Mouse (Mus musculus): ENCODE results near the gene Fbxw27. TPM values are rescaled to one million over a fixed set of nuclear protein-coding genes. Genes with fewer than 3 reads are reported as not detected.
"Not testable (repeated sequence)": the region's sequence is repeated elsewhere in the genome, so short reads cannot be mapped to it uniquely, and the experiment has no call there.

Gene Fbxw27
- total RNA-seq, 1 experiment, result not detected

- Histone ChIP-seq H3K9ac (ENCODE audit: insufficient read depth, low read depth, low read length, poor library complexity, severe bottlenecking) (no peak overlapping the region), H3K4me3 (ENCODE audit: insufficient read depth in 1 of 2, low read depth in 1 of 2, low read length in 2 of 2, poor library complexity in 1 of 2, severe bottlenecking in 1 of 2) (no peak overlapping the region), H3K4me1 (ENCODE audit: control insufficient read depth in 2 of 2, insufficient read depth in 2 of 2, low read length in 2 of 2, poor library complexity in 1 of 2) (no peaks in the 10 kb centered on the region), H3K27ac (ENCODE audit: insufficient read depth, low read depth, low read length, poor library complexity, severe bottlenecking) (no peak overlapping the region), H3K9me3 (ENCODE audit: control insufficient read depth, insufficient read depth, low read depth, low read length) (no peaks in the 10 kb centered on the region), H3K36me3 (ENCODE audit: control insufficient read depth, insufficient read depth, low read length, poor library complexity, severe bottlenecking) (no peaks in the 10 kb centered on the region)
- no peak for TF ChIP-seq ZNF384 (IDR thresholded peaks at IDR 0.05; ENCODE audit: low read depth, low read length)
- TF ChIP-seq ZC3H11A (IDR thresholded peaks at IDR 0.05; ENCODE audit: borderline replicate concordance, low read depth, low read length), result no peak
- no peak for TF ChIP-seq HCFC1 (IDR thresholded peaks at IDR 0.05; ENCODE audit: borderline replicate concordance, insufficient read depth, low read length)
- TF ChIP-seq MAFK (IDR thresholded peaks at IDR 0.05; ENCODE audit: insufficient read depth, low read depth, low read length), result no peak
- TF ChIP-seq CHD2 (IDR thresholded peaks at IDR 0.05; ENCODE audit: low read depth, low read length), result no peak
- no peak for DNase-seq (ENCODE audit: low read depth, low spot score)
- in situ Hi-C loops (cut with MboI; ENCODE audit: low sequenced_read_pairs in 2 of 2, unreplicated experiment in 2 of 2), result no loop called here
Measured at GRCm38 (mm10) chr9:109806260-109806659, 15.8 kb upstream of the Fbxw27 start.

GRCm38 (mm10) chr9:109805596-109805995 lies 15.1 kb upstream of the Fbxw27 start:
- DNase-seq (ENCODE audit: low read depth, low spot score); in situ Hi-C loops (cut with MboI; ENCODE audit: low sequenced_read_pairs in 2 of 2, unreplicated experiment in 2 of 2); H3K4me1 ChIP-seq (ENCODE audit: control insufficient read depth in 2 of 2, insufficient read depth in 2 of 2, low read length in 2 of 2, poor library complexity in 1 of 2); H3K9ac ChIP-seq (ENCODE audit: insufficient read depth, low read depth, low read length, poor library complexity, severe bottlenecking); H3K9me3 ChIP-seq (ENCODE audit: control insufficient read depth, insufficient read depth, low read depth, low read length); H3K27ac ChIP-seq (ENCODE audit: insufficient read depth, low read depth, low read length, poor library complexity, severe bottlenecking); H3K36me3 ChIP-seq (ENCODE audit: control insufficient read depth, insufficient read depth, low read length, poor library complexity, severe bottlenecking); H3K4me3 ChIP-seq (ENCODE audit: insufficient read depth in 1 of 2, low read depth in 1 of 2, low read length in 2 of 2, poor library complexity in 1 of 2, severe bottlenecking in 1 of 2): not testable (repeated sequence)

DNA sequence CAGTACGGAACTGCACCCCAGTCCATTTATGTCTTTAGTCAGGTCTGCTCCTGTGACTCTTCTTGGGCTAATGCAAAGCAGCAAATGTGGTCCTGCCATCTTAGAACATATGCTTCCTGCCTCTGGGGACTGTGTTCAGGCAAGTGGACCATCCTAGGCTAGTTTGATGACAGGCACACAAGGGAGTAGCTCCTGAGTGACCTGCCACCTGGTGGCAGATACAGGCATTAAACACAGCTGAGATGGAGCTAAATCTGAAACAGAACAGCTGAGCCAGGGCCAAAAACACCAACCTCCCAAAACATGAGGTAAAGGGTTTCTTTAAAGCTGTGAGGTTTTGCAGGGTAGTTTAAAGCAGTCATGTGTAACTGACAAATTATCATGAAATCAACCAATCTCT lies 7.6 kb upstream of the Fbxw27 start:
- Histone ChIP-seq H3K4me3 (ENCODE audit: insufficient read depth in 1 of 2, low read depth in 1 of 2, low read length in 2 of 2, poor library complexity in 1 of 2, severe bottlenecking in 1 of 2) (no peak overlapping the region), H3K36me3 (ENCODE audit: control insufficient read depth, insufficient read depth, low read length, poor library complexity, severe bottlenecking) (no peaks in the 10 kb centered on the region), H3K27ac (ENCODE audit: insufficient read depth, low read depth, low read length, poor library complexity, severe bottlenecking) (no peak overlapping the region), H3K4me1 (ENCODE audit: control insufficient read depth in 2 of 2, insufficient read depth in 2 of 2, low read length in 2 of 2, poor library complexity in 1 of 2) (no peaks in the 10 kb centered on the region), H3K9ac (ENCODE audit: insufficient read depth, low read depth, low read length, poor library complexity, severe bottlenecking) (no peak overlapping the region), H3K9me3 (ENCODE audit: control insufficient read depth, insufficient read depth, low read depth, low read length) (no peaks in the 10 kb centered on the region)
- in situ Hi-C loops (cut with MboI; ENCODE audit: low sequenced_read_pairs in 2 of 2, unreplicated experiment in 2 of 2), result no loop called here
- no peak for TF ChIP-seq ZNF384 (IDR thresholded peaks at IDR 0.05; ENCODE audit: low read depth, low read length)
- TF ChIP-seq HCFC1 (IDR thresholded peaks at IDR 0.05; ENCODE audit: borderline replicate concordance, insufficient read depth, low read length), result no peak
- no peak for TF ChIP-seq CHD2 (IDR thresholded peaks at IDR 0.05; ENCODE audit: low read depth, low read length)
- TF ChIP-seq MAFK (IDR thresholded peaks at IDR 0.05; ENCODE audit: insufficient read depth, low read depth, low read length), result no peak
- TF ChIP-seq ZC3H11A (IDR thresholded peaks at IDR 0.05; ENCODE audit: borderline replicate concordance, low read depth, low read length), result peak; percentile 57; the same call in 1 of the 2 replicates
- DNase-seq (ENCODE audit: low read depth, low spot score), result peak; percentile 60

DNA sequence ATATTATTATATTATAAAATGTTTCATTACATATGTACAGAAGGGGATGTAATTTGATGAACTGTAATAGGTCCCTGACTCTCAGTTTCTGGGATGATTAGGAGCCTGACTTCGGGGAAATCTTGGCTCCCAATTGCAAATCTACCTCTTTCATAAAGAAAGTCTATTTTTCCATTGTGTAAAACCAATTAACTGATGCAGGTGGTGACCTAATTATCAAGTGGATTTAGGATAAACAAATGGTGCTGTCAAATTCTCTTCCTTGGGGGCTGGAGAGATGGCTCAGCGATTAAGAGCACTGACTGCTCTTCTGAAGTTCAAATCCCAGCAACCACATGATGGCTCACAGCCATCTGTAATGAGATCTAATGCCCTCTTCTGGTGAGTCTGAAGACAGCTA lies 5.3 kb upstream of the Fbxw27 start:
- in situ Hi-C loops (cut with MboI; ENCODE audit: low sequenced_read_pairs in 2 of 2, unreplicated experiment in 2 of 2), result no loop called here

DNA sequence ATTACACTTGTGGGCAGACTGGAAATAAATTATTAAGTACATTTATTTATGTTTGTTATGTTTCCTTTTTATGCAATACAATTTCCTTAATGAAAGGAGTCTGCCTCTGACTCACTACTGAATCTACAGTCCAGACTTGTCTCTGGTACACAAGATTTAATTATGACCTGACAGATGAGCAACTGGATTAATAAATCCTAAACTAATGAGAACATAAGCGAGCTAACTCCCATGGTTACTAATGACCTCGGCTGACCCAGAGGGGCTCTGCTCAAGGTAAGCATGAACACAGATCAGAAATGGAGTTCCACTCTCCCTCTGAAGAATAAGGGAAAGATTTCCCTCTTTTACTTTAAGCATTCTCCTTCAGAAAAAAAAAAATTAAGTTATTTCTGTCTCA lies 4.8 kb upstream of the Fbxw27 start:
- no peak overlapping the region for H3K4me3 ChIP-seq (ENCODE audit: insufficient read depth in 1 of 2, low read depth in 1 of 2, low read length in 2 of 2, poor library complexity in 1 of 2, severe bottlenecking in 1 of 2)
- no peaks in the 10 kb centered on the region for H3K4me1 ChIP-seq (ENCODE audit: control insufficient read depth in 2 of 2, insufficient read depth in 2 of 2, low read length in 2 of 2, poor library complexity in 1 of 2)
- no peak for DNase-seq (ENCODE audit: low read depth, low spot score)
- H3K27ac ChIP-seq (ENCODE audit: insufficient read depth, low read depth, low read length, poor library complexity, severe bottlenecking), result no peak overlapping the region
- no peak overlapping the region for H3K9ac ChIP-seq (ENCODE audit: insufficient read depth, low read depth, low read length, poor library complexity, severe bottlenecking)
- no peaks in the 10 kb centered on the region for H3K9me3 ChIP-seq (ENCODE audit: control insufficient read depth, insufficient read depth, low read depth, low read length)
- in situ Hi-C loops (cut with MboI; ENCODE audit: low sequenced_read_pairs in 2 of 2, unreplicated experiment in 2 of 2), result no loop called here
- no peak for TF ChIP-seq ZNF384 (IDR thresholded peaks at IDR 0.05; ENCODE audit: low read depth, low read length)
- no peak for TF ChIP-seq MAFK (IDR thresholded peaks at IDR 0.05; ENCODE audit: insufficient read depth, low read depth, low read length)
- no peak for TF ChIP-seq HCFC1 (IDR thresholded peaks at IDR 0.05; ENCODE audit: borderline replicate concordance, insufficient read depth, low read length)
- TF ChIP-seq CHD2 (IDR thresholded peaks at IDR 0.05; ENCODE audit: low read depth, low read length), result no peak
- no peak for TF ChIP-seq ZC3H11A (IDR thresholded peaks at IDR 0.05; ENCODE audit: borderline replicate concordance, low read depth, low read length)
- H3K36me3 ChIP-seq (ENCODE audit: control insufficient read depth, insufficient read depth, low read length, poor library complexity, severe bottlenecking), result no peaks in the 10 kb centered on the region

More for the DNA sequence above, 5.3 kb upstream of the Fbxw27 start:
- TF ChIP-seq MAFK (IDR thresholded peaks at IDR 0.05; ENCODE audit: insufficient read depth, low read depth, low read length) (no peak), ZC3H11A (IDR thresholded peaks at IDR 0.05; ENCODE audit: borderline replicate concordance, low read depth, low read length) (no peak), ZNF384 (IDR thresholded peaks at IDR 0.05; ENCODE audit: low read depth, low read length) (no peak), HCFC1 (IDR thresholded peaks at IDR 0.05; ENCODE audit: borderline replicate concordance, insufficient read depth, low read length) (no peak), CHD2 (IDR thresholded peaks at IDR 0.05; ENCODE audit: low read depth, low read length) (no peak)
- Histone ChIP-seq H3K9me3 (ENCODE audit: control insufficient read depth, insufficient read depth, low read depth, low read length) (no peaks in the 10 kb centered on the region), H3K36me3 (ENCODE audit: control insufficient read depth, insufficient read depth, low read length, poor library complexity, severe bottlenecking) (no peaks in the 10 kb centered on the region), H3K4me1 (ENCODE audit: control insufficient read depth in 2 of 2, insufficient read depth in 2 of 2, low read length in 2 of 2, poor library complexity in 1 of 2) (no peaks in the 10 kb centered on the region), H3K9ac (ENCODE audit: insufficient read depth, low read depth, low read length, poor library complexity, severe bottlenecking) (no peak overlapping the region), H3K27ac (ENCODE audit: insufficient read depth, low read depth, low read length, poor library complexity, severe bottlenecking) (no peak overlapping the region), H3K4me3 (ENCODE audit: insufficient read depth in 1 of 2, low read depth in 1 of 2, low read length in 2 of 2, poor library complexity in 1 of 2, severe bottlenecking in 1 of 2) (no peak overlapping the region)
- no peak for DNase-seq (ENCODE audit: low read depth, low spot score)

- H3K4me1 ChIP-seq (ENCODE audit: control insufficient read depth in 2 of 2, insufficient read depth in 2 of 2, low read length in 2 of 2, poor library complexity in 1 of 2); H3K9ac ChIP-seq (ENCODE audit: insufficient read depth, low read depth, low read length, poor library complexity, severe bottlenecking); H3K27ac ChIP-seq (ENCODE audit: insufficient read depth, low read depth, low read length, poor library complexity, severe bottlenecking); DNase-seq (ENCODE audit: low read depth, low spot score); in situ Hi-C loops (cut with MboI; ENCODE audit: low sequenced_read_pairs in 2 of 2, unreplicated experiment in 2 of 2); H3K4me3 ChIP-seq (ENCODE audit: insufficient read depth in 1 of 2, low read depth in 1 of 2, low read length in 2 of 2, poor library complexity in 1 of 2, severe bottlenecking in 1 of 2); H3K36me3 ChIP-seq (ENCODE audit: control insufficient read depth, insufficient read depth, low read length, poor library complexity, severe bottlenecking); H3K9me3 ChIP-seq (ENCODE audit: control insufficient read depth, insufficient read depth, low read depth, low read length): not testable (repeated sequence)
Measured at GRCm38 (mm10) chr9:109766841-109767240, 23.6 kb downstream of the Fbxw27 start.

DNA sequence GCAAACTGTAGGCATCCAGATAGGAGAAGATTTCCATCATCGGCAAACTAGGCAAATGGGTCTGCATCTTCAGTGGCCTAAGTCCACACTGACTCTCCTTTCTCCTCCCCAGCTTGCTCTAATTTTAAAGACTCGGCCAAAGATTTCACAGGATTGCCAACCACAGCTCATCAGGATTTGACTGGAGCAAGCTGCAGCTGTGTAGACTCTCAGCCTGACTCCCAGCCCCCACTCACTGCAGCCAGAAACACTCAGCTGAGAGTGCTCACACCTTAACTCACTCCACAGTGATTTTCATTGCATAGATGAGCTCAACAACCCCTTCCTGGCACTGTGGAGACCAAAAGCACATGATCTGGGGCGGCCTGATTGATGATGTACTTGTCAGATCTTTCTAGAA lies 44.5 kb downstream of the Fbxw27 start, which contains the start of gene Fbxw26:
Gene Fbxw26, minus strand, starts transcription at position 101 of the 400 bp plus-strand sequence.
- H3K27ac ChIP-seq (ENCODE audit: insufficient read depth, low read depth, low read length, poor library complexity, severe bottlenecking); H3K4me3 ChIP-seq (ENCODE audit: insufficient read depth in 1 of 2, low read depth in 1 of 2, low read length in 2 of 2, poor library complexity in 1 of 2, severe bottlenecking in 1 of 2); H3K9me3 ChIP-seq (ENCODE audit: control insufficient read depth, insufficient read depth, low read depth, low read length); H3K4me1 ChIP-seq (ENCODE audit: control insufficient read depth in 2 of 2, insufficient read depth in 2 of 2, low read length in 2 of 2, poor library complexity in 1 of 2); DNase-seq (ENCODE audit: low read depth, low spot score); H3K36me3 ChIP-seq (ENCODE audit: control insufficient read depth, insufficient read depth, low read length, poor library complexity, severe bottlenecking); in situ Hi-C loops (cut with MboI; ENCODE audit: low sequenced_read_pairs in 2 of 2, unreplicated experiment in 2 of 2); H3K9ac ChIP-seq (ENCODE audit: insufficient read depth, low read depth, low read length, poor library complexity, severe bottlenecking): not testable (repeated sequence)
